Mouse (Mus musculus) T-cell, adult 2 months (primary cell): ENCODE measurements around the gene Mroh7.
"Not testable (repeated sequence)": the region's sequence is repeated elsewhere in the genome, so short reads cannot be mapped to it uniquely, and the experiment has no call there.

Source experiments
- DNase-seq: peaks from one replicate; pipeline ENCODE4 v3.0.0; 2022; ENCODE audit warnings: low spot score

Mroh7 gene

DNA sequence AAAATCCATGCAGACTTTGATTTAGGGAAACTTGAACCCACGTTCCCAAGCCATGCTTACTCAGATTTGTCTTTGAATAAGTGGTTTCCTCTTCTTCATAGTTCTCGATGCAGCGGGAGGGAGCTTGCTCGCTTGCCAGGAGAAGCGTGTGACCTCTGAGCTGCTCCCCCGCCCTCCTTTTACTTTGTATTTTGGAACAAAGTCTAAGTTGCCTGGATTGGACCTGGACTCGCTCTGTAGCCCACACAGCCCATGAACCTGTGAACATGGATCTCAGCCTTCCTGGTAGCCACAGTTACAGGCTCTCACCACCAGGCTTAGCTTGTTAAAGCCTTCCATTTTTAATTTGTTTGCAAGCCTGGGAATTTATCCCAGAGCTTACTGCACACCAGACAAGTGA is at the start of gene Mroh7:
Gene Mroh7 (minus strand): TSS at position 112 of the 400 bp plus-strand sequence.
- no peak for DNase-seq

- DNase-seq, result no peak
Observed at GRCm38 (mm10) chr4:106780045-106780444, 49.3 kb upstream of the Mroh7 start.

GRCm38 (mm10) chr4:106778116-106778788 is 47.5 kb upstream of the Mroh7 start:
- no peak for DNase-seq

- DNase-seq, result no peak
Observed at GRCm38 (mm10) chr4:106776998-106777397, 46.3 kb upstream of the Mroh7 start.

- not testable (repeated sequence) for DNase-seq
Observed at GRCm38 (mm10) chr4:106775767-106776166, 45.0 kb upstream of the Mroh7 start.

GRCm38 (mm10) chr4:106772558-106772957 is 41.8 kb upstream of the Mroh7 start:
- no peak for DNase-seq

DNA sequence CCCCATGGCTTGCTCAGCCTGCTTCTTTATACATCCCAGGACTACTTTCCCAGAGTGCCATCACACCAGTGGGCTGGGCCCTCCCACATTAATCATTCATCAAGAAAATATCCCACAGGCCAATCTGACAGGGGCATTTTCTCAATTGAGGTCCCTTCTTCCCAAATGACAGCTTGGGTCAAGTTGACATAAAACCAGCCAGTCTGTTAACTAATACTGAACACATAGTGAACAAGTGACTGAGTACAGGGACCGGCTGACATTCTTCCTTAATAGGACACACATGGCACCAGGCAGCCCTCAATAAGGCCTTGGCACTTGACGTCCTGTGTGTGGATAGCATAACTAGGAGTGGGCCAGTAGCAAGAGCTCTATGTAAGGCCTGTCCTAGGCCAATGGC is 38.6 kb upstream of the Mroh7 start:
- no peak for DNase-seq

GRCm38 (mm10) chr4:106764166-106764565 is 33.4 kb upstream of the Mroh7 start:
- DNase-seq, result no peak

GRCm38 (mm10) chr4:106751726-106752125 is 21.0 kb upstream of the Mroh7 start:
- DNase-seq, result no peak

DNA sequence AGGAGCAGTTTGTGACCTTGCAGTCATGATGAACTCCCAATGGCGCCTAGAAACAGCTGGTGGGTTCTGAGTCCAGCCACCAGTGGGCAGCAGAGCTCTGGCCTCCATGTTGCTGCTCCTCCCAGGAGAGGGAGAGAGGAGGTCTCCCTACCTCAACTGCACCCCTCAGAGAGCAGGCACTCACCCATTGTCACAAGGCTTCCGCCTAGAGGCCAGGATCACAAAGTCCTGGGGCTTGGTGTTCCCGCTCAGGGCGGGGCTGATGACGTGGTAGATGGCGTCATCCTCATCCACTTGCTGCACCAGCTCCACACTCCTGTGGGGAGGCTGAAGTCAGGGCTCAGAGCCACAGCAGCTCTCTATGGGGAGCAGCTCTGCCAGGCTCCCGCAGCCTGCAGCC is 19.0 kb upstream of the Mroh7 start:
- peak; percentile 18 for DNase-seq

DNA sequence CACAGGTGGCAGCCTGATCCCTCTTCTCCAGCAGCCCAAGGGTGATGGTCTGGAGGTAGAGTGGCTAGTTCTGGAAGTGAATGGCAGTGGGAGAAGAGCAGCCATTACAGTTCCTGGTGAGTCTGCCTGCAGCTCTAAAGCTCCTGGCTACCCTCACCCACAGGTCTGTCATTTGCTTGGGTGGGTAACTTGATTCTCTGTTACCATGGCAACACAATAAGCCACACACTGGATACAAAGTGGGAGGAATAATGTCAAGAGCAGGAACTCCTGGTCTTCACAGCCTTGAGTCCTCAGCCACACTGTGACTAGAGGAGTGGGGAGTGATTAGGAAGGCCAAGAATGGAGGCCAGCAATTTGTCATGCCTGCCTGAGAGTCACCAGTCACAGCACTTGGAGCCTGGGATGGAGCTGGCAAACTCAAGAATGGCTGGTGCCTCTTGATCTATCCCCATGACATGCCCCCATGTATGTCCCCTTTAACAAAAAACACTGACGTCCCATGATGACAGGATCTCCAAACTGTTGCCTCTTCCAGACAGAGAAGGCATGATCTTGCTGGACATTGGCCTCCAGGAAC is 16.4 kb upstream of the Mroh7 start:
- no peak for DNase-seq

- no peak for DNase-seq
Observed at GRCm38 (mm10) chr4:106745862-106746261, 15.1 kb upstream of the Mroh7 start.

GRCm38 (mm10) chr4:106737904-106738303 is 7.2 kb upstream of the Mroh7 start:
- no peak for DNase-seq

DNA sequence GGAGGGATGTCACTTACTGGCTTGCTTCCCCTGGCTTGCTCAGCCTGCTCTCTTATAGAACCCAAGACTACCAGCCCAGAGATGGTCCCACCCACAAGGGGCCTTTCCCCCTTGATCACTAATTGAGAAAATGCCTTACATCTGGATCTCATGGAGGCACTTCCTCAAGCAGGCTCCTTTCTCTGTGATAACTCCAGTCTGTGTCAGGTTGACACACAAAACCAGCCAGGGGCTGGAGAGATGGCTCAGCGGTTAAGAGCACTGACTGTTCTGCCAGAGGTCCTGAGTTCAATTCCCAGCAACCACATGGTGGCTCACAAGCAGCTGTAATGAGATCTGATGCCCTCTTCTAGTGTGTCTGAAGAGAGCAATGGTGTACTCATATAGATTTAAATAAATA is 6.2 kb upstream of the Mroh7 start:
- not testable (repeated sequence) for DNase-seq

- no peak for DNase-seq
Observed at GRCm38 (mm10) chr4:106733636-106734035, 2.9 kb upstream of the Mroh7 start, which contains the start of gene Fam151a. Gene Fam151a (plus strand): TSS chr4:106733889.

GRCm38 (mm10) chr4:106720631-106721030 is 10.1 kb downstream of the Mroh7 start:
- no peak for DNase-seq

- DNase-seq, result no peak
Observed at GRCm38 (mm10) chr4:106713622-106714021, 17.1 kb downstream of the Mroh7 start.

DNA sequence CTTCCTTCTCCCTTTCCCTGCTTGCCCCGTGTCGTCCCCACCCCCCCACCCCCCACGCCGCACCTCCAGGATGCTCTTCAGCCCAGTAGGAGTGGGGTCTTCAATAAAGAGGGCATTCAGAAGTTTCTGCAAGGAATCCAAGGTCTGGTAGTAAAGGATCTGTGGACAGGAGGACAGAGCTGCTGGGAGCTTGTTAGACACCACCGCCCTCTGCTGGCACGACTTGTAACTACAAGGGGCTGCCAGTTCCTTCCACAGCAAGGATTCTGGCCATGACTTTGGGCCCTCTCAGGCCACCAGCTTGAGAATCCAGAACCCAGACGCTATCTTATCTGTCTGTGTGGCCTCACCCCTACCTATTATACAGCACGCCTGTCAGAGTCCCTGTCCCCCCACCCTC is 22.3 kb downstream of the Mroh7 start:
- peak; percentile 58 for DNase-seq

GRCm38 (mm10) chr4:106707957-106708356 is 22.8 kb downstream of the Mroh7 start:
- no peak for DNase-seq

- DNase-seq, result no peak
Observed at GRCm38 (mm10) chr4:106705096-106705665, 25.5 kb downstream of the Mroh7 start.

DNA sequence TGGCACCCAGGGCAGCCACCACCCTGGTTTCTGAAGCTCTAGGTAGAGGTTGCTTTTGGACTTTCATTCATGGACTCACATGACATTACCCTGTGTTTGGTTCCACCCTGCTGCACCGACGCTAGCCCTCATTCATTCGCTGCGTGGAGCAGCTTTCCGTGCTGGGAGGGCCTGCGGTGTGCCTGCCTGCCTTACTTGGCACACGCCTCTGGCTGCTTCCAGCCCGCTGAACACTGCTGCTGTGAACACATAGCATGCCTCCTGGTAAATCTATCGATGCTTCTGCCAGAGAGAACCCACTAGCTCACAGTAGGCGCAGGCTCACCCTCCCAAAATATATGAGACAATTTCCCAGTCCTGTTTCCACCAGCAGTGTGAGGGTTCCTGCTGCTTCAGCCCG is 26.3 kb downstream of the Mroh7 start:
- no peak for DNase-seq

GRCm38 (mm10) chr4:106703956-106704355 is 26.8 kb downstream of the Mroh7 start:
- no peak for DNase-seq

DNA sequence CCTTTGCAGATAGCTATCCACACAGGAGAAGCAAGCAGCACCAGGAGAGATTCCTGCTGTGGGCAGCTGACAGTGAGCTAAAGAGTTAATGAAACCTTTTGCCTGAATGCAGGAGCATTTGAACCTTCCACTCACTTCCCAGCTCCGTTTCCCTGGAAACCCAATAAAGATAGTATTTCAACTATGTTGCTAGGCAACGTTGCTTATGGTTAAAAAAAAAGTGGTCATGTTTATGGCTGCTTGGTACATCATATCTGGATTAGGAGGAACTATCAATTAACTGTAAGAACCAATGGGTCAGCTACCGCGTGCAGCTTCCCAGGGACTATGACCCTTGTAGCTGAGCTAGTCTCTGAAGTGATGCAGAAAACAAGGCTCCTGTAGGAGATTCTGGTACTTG is 29.9 kb downstream of the Mroh7 start:
- no peak for DNase-seq

DNA sequence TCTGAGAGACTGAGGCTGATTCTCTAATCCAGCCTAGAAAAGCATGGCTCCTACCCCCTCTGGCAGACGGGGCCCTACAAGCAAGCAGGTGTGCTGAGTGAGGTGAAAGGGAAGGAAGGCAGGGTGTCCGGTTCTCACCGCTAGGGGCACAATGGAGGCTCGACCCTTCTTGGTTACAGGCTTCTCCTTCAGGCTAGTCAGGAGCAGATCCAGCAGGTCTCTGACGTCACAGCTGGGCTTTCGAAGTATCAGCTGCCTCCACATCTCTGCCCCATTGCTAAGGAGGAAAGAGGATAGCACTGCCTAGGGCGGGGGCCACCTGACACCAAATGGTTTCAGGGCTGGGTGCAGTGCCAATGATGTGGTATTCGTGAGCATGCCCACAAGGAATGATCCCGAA is 30.7 kb downstream of the Mroh7 start:
- DNase-seq, result no peak
